Mouse (Mus musculus) midbrain, postnatal 0 days (tissue): ENCODE measurements around the gene Stbd1. TPM values are rescaled to one million over a fixed set of nuclear protein-coding genes. Genes with fewer than 3 reads are reported as not detected.
A peak's percentile ranks its signal among the peaks of the same experiment; 100 is the strongest.

Source experiments
- ATAC-seq: fragments of 200-750 bp; cut with Nextera tagmentation; 2 replicates; pipeline ENCODE4 v1.8.0; 2017; ENCODE audit warnings: moderate number of reproducible peaks, mild to moderate bottlenecking, moderate TSS enrichment, moderate library complexity; ENCODE audit not compliant: low FRiP score
- DNase-seq: peaks from one replicate; pipeline ENCODE4 v3.0.0-alpha.2; 2015; ENCODE audit warnings: low spot score
- H3K27ac ChIP-seq: fragments of 300-500 bp; sonication (generic); 2 replicates; pipeline ENCODE4 v1.5.1; 2014; ENCODE audit warnings: low read depth, mild to moderate bottlenecking, low read length, mixed read lengths
- H3K27me3 ChIP-seq: fragments of 300-500 bp; sonication (generic); 2 replicates; pipeline ENCODE4 v1.6.1; 2014; ENCODE audit warnings: low read length, control low read depth, mixed read lengths; ENCODE audit not compliant: insufficient read depth
- H3K36me3 ChIP-seq: fragments of 300-500 bp; sonication (generic); 2 replicates; pipeline ENCODE4 v1.6.1; 2014; ENCODE audit warnings: low read length, control low read depth, mixed read lengths; ENCODE audit not compliant: insufficient read depth
- H3K4me1 ChIP-seq: fragments of 300-500 bp; sonication (generic); 2 replicates; pipeline ENCODE4 v1.6.1; 2014; ENCODE audit warnings: mild to moderate bottlenecking, control low read depth, antibody characterized with exemption, low read length, mixed read lengths; ENCODE audit not compliant: insufficient read depth
- H3K4me2 ChIP-seq: fragments of 300-500 bp; sonication (generic); 2 replicates; pipeline ENCODE4 v1.6.1; 2014; ENCODE audit warnings: low read depth, mild to moderate bottlenecking, low read length, mixed read lengths; ENCODE audit not compliant: poor library complexity, severe bottlenecking
- H3K4me3 ChIP-seq: fragments of 300-500 bp; sonication (generic); 2 replicates; pipeline ENCODE4 v1.5.1; 2014; ENCODE audit warnings: low read depth, mild to moderate bottlenecking, low read length, moderate library complexity
- H3K9ac ChIP-seq: fragments of 300-500 bp; sonication (generic); replicated peaks from 2 replicates; pipeline ENCODE4 v1.6.1; 2014; ENCODE audit warnings: mild to moderate bottlenecking, low read length, moderate library complexity, mixed read lengths; ENCODE audit not compliant: poor library complexity, severe bottlenecking
- H3K9me3 ChIP-seq: fragments of 300-500 bp; sonication (generic); 2 replicates; pipeline ENCODE4 v1.6.1; 2016; ENCODE audit warnings: low read length, control low read depth
- CTCF ChIP-seq: IDR thresholded peaks from 2 replicates; pipeline ENCODE4 v1.5.1; 2016; ENCODE audit warnings: antibody characterized with exemption, mild to moderate bottlenecking
- WGBS: fragments of 180-500 bp; shearing (Covaris S2); extraction: QIAGEN DNeasy Blood & Tissue Kit; methylation state at CpG from one replicate; pipeline ENCODE4 v1.1.7; 2014; 5-methylcytosine and 5-hydroxymethylcytosine counted together
- polyA plus RNA-seq: library from polyadenylated mRNA; unstranded; fragments of >200 nt; fragmentation: Nextera tagmentation; extraction: Ambion mirVana; gene quantifications from 2 replicates; pipeline ENCODE4 v1.2.1, GENCODE M21; 2015
- total RNA-seq: library from RNA; depleted of rRNA; stranded (reverse); fragments of >200 nt; gene quantifications from 2 replicates; pipeline ENCODE4 v1.2.3, GENCODE M21; 2014; rRNA removed

Stbd1 gene
- total and polyA plus RNA-seq, 2 experiments from 2014 or later: 2.5 to 3.7 TPM

DNA sequence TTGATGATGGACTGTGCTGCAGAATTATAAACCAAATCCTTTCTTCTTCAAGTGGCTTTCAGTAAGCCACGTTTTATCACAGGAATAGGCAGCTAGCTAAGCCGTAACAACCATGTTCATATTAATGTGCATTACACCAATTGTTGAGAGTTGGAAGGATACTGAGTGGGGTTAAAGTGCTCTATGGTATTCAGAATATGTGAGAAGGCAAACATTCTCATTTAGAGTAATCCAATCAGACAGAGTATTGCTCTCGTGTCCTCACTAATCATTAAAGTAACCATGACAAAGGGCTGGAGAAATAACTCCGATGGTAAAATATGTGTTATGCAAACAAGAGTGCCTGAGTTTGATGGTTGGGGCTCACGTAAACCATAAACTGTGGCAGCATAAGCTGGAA lies 19.0 kb downstream of the Stbd1 start:
- no peak overlapping the region for H3K27ac ChIP-seq
- no peak for DNase-seq
- no peak overlapping the region for H3K4me3 ChIP-seq
- 68% methylated on average over 5 of the region's 5 CpGs for WGBS
- no peak overlapping the region for H3K4me2 ChIP-seq
- no peak for ATAC-seq
- no peak overlapping the region for H3K9ac ChIP-seq
- no peaks in the 10 kb centered on the region for H3K9me3 ChIP-seq
- no peak for TF ChIP-seq CTCF
- no peaks in the 10 kb centered on the region for H3K36me3 ChIP-seq
- no peaks in the 10 kb centered on the region for H3K27me3 ChIP-seq
- H3K4me1 ChIP-seq: no peaks in the 10 kb centered on the region

GRCm38 (mm10) chr5:92627896-92628295 lies 25.1 kb downstream of the Stbd1 start:
- no peak overlapping the region for H3K4me2 ChIP-seq
- DNase-seq (no peak), ATAC-seq (no peak)
- no peaks in the 10 kb centered on the region for H3K9me3 ChIP-seq
- no peak for TF ChIP-seq CTCF
- H3K27me3 ChIP-seq: no peaks in the 10 kb centered on the region
- WGBS: 64% methylated on average over 7 of the region's 7 CpGs
- H3K36me3 ChIP-seq: no peaks in the 10 kb centered on the region
- H3K4me1 ChIP-seq: no peaks in the 10 kb centered on the region
- no peak overlapping the region for H3K4me3 ChIP-seq
- no peak overlapping the region for H3K9ac ChIP-seq
- H3K27ac ChIP-seq: no peak overlapping the region

DNA sequence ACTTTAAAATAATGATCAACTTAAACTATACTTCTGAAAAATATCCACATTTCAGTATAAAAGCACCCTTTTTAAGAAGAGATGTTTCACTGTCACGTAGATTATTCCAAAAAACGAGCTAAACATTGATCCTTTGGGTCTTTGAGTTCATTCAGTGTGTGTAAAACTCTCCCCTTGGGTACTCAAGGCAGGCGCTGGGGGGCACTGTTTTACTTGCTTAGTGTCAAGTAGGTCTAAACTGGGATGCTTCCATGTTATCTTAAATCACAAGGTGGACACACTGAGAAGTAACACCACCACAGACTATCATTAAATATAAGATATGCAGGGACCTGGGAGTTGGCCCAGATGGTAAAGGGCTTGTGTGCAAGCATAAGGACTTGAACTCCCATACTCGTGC lies 30.7 kb downstream of the Stbd1 start:
- no peak for TF ChIP-seq CTCF
- WGBS: 69% methylated on average over 4 of the region's 4 CpGs
- no peak overlapping the region for H3K9ac ChIP-seq
- H3K27me3 ChIP-seq: no peaks in the 10 kb centered on the region
- H3K36me3 ChIP-seq: no peaks in the 10 kb centered on the region
- ATAC-seq: no peak
- no peak overlapping the region for H3K27ac ChIP-seq
- no peak overlapping the region for H3K4me2 ChIP-seq
- H3K4me3 ChIP-seq: no peak overlapping the region
- DNase-seq: no peak
- H3K4me1 ChIP-seq: no peaks in the 10 kb centered on the region
- H3K9me3 ChIP-seq: no peaks in the 10 kb centered on the region

DNA sequence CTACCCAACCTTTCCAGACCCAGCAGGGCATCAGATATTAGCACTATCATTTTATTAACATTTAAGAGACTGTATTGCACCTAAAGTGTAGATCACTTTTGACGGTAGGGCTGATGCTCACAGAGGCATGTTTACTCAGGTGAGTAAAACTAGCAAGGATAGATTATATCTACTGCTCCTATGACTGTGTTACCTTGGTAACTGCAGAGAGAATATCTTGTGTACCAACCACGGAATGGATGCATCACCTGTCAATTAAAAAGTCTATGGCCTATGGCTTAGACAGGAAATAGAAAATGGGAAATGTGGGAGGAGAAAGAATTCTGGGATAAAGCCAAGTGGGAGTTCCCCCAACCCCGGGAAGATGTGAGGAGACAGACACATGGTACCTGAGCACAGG lies 32.1 kb downstream of the Stbd1 start:
- no peaks in the 10 kb centered on the region for H3K27me3 ChIP-seq
- WGBS: 67% methylated on average over 3 of the region's 3 CpGs
- H3K4me2 ChIP-seq: no peak overlapping the region
- H3K27ac ChIP-seq: no peak overlapping the region
- DNase-seq (peak; percentile 8), ATAC-seq (peak; percentile 70; the same call in 1 of the 2 replicates)
- H3K36me3 ChIP-seq: no peaks in the 10 kb centered on the region
- H3K9me3 ChIP-seq: no peaks in the 10 kb centered on the region
- no peaks in the 10 kb centered on the region for H3K4me1 ChIP-seq
- no peak for TF ChIP-seq CTCF
- H3K9ac ChIP-seq: no peak overlapping the region
- H3K4me3 ChIP-seq: no peak overlapping the region

DNA sequence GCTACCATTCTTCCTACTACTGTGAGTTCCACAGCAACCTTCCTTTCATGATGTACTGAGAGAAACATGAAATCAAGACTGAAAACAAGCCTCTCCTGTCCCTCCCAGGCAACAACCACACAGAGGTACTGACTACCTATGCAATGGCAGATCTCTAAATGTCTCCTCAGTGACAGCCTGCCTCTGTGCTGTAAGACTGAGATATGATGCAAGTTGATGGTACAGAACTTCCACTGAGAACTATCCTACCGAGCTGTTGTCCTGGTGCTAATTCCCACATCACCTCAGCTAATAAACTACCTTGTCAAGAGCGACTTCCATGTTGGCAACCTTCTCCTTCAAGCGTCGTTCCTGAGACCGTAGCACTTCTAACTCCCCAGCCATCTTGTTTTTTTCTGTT lies 33.0 kb downstream of the Stbd1 start:
- no peak overlapping the region for H3K4me3 ChIP-seq
- DNase-seq (no peak), ATAC-seq (no peak)
- WGBS: 87% methylated on average over 5 of the region's 5 CpGs
- H3K9me3 ChIP-seq: no peaks in the 10 kb centered on the region
- no peak for TF ChIP-seq CTCF
- no peaks in the 10 kb centered on the region for H3K27me3 ChIP-seq
- no peak overlapping the region for H3K4me2 ChIP-seq
- H3K9ac ChIP-seq: no peak overlapping the region
- H3K36me3 ChIP-seq: no peaks in the 10 kb centered on the region
- no peaks in the 10 kb centered on the region for H3K4me1 ChIP-seq
- H3K27ac ChIP-seq: no peak overlapping the region

DNA sequence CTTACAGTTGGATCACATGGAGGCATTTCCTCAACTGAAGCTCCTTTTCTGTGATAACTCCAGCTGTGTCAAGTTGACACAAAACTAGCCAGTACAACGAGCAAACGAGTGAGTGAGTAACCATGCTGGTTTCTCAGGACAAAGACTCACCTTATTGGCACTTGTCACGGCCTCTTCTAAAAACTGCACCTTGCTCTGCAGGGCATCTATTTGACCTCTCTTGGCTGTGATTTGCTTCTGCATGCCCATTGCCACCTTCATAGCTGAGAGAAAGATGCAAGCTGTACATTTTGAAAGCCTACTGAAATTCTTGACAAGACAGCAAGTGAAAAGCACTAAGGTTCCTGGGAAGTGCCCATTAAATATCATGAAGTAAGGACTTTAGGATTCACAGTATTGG lies 38.0 kb downstream of the Stbd1 start:
- no peak for TF ChIP-seq CTCF
- ATAC-seq (no peak), DNase-seq (no peak)
- Histone ChIP-seq H3K9me3 (no peaks in the 10 kb centered on the region), H3K4me3 (no peak overlapping the region), H3K4me2 (no peak overlapping the region), H3K9ac (no peak overlapping the region), H3K36me3 (no peaks in the 10 kb centered on the region), H3K27ac (no peak overlapping the region), H3K27me3 (no peaks in the 10 kb centered on the region), H3K4me1 (no peaks in the 10 kb centered on the region)
- 78% methylated on average over 3 of the region's 3 CpGs for WGBS

Other genes starting within 250 kb of the Stbd1 start
- 91.8 and 145 TPM in 2 replicates for gene Nup54, start 167.8 kb upstream of the Stbd1 start, total RNA-seq
- gene Nup54, start 167.8 kb upstream of the Stbd1 start, polyA plus RNA-seq: 52.1 and 52.6 TPM in 2 replicates
- gene Scarb2, start 96.2 kb upstream of the Stbd1 start, total RNA-seq: 139 and 160 TPM in 2 replicates
- gene Scarb2, start 96.2 kb upstream of the Stbd1 start, polyA plus RNA-seq: 23.8 and 25.3 TPM in 2 replicates
- 1.2 and 1.9 TPM in 2 replicates for gene Fam47e, start 48.0 kb upstream of the Stbd1 start, total RNA-seq
- 1.5 and 1.7 TPM in 2 replicates for gene Fam47e, start 48.0 kb upstream of the Stbd1 start, polyA plus RNA-seq
- gene Ccdc158, start 72.2 kb downstream of the Stbd1 start, total RNA-seq: 0.44 and 0.66 TPM in 2 replicates
- gene Ccdc158, start 72.2 kb downstream of the Stbd1 start, polyA plus RNA-seq: 0.23 and 0.52 TPM in 2 replicates
- 5.5 and 8.1 TPM in 2 replicates for gene Shroom3, start 80.4 kb downstream of the Stbd1 start, total RNA-seq
- 0.92 and 1.2 TPM in 2 replicates for gene Shroom3, start 80.4 kb downstream of the Stbd1 start, polyA plus RNA-seq